Mouse (Mus musculus) megakaryocyte, adult 5-6 weeks (primary cell): Measurements from ENCODE around the gene Entpd2. TPM values are rescaled to one million over a fixed set of nuclear protein-coding genes. Genes with fewer than 3 reads are reported as not detected.

ENCODE experiments used
- ATAC-seq: 2 replicates; pipeline ENCODE4 v1.8.0; 2016; ENCODE audit warnings: mild to moderate bottlenecking, inconsistent platforms; ENCODE audit not compliant: poor library complexity, severe bottlenecking
- total RNA-seq, 2 experiments: library from RNA; stranded (forward) in 1 of 2; stranded (reverse) in 1 of 2; fragments of 153-499, 151-499 nt in 1 of 2; fragments of 221-1000, 200-1000 nt in 1 of 2; gene quantifications; 2 replicates each; pipeline versions ENCODE4 v1.2.3 to v1.2.4; 2015 to 2017

The Entpd2 gene
- not detected in 2 replicates for total RNA-seq (2015)
- total RNA-seq (2017) = not detected in 2 replicates

DNA sequence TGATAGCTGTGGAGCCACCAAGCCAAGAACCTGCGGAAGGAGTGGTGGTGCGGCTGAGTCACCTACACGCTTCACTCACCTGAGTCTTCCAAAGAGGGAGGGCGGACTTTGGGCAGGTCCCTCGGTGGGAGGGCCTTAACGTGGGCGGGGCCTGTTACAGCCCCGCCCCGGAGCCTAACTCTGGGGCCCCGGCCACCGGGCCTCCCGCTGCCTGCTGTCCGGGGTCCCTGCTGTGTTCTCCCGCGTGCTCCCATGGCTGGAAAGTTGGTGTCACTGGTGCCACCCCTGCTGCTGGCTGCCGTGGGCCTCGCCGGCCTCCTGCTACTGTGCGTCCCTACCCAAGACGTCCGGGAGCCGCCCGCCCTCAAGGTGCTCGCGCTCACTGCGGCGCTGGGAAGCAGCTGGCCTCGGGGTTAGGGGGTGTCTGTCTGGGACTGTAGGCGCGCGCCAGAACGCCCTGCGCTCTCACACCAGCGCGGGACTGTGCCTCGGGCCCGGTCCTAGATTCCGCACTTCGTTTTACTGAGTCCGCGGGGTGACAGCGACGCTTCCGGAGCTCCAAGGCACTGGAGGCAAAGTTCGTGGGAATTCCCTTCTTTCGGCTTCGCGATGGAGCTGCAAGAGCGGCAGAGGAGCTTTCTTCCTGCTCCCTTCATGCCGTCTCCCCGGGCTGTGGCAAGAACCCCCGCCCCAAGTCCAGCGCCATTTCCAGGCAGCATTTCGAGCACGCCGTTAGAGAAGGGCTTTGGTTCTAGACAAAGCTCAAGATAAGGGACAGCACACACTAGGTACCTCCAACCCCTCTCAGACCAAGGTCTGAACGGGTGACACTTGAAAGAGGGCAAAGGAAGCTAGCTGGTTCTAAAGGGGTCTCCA, at the start of gene Entpd2:
Gene Entpd2, plus strand, starts transcription at position 154 of the 876 bp plus-strand sequence.
- ATAC-seq = no peak

- no peak for ATAC-seq
Observed at GRCm38 (mm10) chr2:25348162-25348561, 47.5 kb upstream of the Entpd2 start.

GRCm38 (mm10) chr2:25349499-25349898, 46.2 kb upstream of the Entpd2 start:
- no peak for ATAC-seq

- ATAC-seq = no peak
Observed at GRCm38 (mm10) chr2:25350701-25351100, 45.0 kb upstream of the Entpd2 start.

- ATAC-seq = no peak
Observed at GRCm38 (mm10) chr2:25354211-25354610, 41.5 kb upstream of the Entpd2 start.

DNA sequence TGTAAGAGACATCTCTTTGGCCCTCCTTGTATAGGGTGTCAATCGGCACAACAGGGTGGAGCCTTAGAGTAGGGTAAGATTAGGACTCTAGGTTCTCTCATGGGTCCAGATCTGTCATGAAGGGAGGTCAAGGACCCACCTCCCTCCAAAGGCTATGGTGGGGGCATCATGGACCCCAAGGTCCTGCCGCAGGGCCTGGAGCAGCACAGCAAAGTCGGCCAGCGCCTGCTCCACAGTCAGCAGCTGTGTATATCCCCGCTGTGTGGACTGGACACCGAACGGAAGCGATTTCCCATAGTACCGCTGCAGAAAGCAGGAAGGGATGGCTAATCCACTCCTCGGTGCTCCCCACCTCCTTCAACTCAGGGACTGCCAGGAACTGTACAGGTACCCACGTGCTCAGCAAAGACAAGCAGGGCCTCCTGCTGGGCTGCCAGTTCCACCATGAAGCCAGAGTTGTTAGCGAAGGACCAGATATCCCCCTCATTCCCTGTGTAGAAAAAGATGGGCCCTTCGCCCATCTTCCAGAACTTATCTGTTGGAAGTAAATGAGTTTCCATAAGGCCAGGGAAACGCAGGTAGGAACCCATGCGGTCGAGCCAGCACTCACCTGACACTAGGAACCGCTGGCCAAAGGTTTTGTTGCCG, 40.1 kb upstream of the Entpd2 start:
- no peak for ATAC-seq

DNA sequence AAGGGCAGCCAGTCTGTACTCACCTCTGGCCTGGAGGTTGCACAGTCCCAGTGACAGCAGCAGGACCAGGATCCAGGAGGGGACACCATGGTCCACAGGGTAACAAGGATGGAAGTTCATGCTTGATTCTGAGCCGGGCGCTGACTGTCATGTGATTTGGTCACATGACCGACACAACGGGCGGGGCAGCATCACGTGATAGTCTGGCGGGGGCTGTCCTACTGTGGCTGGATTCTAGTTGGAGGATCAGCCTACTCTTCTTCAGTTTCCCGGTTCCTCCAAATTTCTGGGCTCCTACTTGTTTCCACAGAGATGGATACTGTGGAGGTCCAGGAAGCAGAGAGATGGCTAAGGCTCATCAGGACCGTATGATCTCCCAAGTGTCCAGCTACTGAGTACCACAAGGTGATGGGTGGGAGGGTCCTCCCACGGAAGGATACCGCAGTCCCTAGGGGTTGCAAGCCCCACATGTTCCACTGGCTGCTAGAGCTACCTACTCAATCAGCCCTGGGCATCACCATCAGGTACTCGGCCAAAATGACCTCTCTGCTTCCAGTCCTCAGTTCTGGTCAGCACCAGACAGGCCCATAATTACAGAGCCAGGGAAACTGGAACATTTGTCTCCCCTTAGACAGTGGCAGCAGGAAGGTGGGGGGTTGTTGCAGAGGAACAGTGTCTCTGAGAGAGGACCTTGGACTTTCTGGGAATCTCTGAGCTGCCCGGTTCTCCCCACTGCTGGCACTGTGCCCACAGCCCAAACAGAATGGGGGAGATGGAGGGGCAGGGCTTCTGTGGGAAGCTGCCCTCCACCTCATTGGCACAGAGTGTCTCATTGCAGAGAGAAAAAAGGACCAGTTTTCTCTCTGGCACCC, 39.2 kb upstream of the Entpd2 start, which contains the start of gene Dpp7:
Gene Dpp7, minus strand, starts transcription at position 152 of the 872 bp plus-strand sequence.
- ATAC-seq = peak; percentile 66

GRCm38 (mm10) chr2:25359848-25360247, 35.8 kb upstream of the Entpd2 start:
- no peak for ATAC-seq

GRCm38 (mm10) chr2:25363478-25364178, 32.0 kb upstream of the Entpd2 start:
- ATAC-seq = no peak

GRCm38 (mm10) chr2:25364313-25364712, 31.4 kb upstream of the Entpd2 start:
- no peak for ATAC-seq

DNA sequence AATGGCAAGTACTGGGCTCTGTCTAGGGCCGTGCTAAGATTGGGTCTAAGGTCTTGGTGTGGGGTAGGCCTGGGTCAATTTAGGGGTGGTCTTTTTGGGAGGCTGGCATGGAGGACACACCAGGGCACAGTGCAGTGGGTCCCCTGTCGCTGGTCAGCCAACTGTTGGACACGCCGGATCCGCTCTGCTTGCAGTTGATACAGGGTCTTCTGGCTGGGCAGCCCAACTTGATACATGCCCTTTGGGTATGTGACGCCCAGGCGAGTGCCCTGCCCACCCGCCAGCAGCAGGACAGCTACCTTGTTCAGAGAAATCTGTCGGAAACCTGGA, 30.9 kb upstream of the Entpd2 start:
- ATAC-seq = no peak

DNA sequence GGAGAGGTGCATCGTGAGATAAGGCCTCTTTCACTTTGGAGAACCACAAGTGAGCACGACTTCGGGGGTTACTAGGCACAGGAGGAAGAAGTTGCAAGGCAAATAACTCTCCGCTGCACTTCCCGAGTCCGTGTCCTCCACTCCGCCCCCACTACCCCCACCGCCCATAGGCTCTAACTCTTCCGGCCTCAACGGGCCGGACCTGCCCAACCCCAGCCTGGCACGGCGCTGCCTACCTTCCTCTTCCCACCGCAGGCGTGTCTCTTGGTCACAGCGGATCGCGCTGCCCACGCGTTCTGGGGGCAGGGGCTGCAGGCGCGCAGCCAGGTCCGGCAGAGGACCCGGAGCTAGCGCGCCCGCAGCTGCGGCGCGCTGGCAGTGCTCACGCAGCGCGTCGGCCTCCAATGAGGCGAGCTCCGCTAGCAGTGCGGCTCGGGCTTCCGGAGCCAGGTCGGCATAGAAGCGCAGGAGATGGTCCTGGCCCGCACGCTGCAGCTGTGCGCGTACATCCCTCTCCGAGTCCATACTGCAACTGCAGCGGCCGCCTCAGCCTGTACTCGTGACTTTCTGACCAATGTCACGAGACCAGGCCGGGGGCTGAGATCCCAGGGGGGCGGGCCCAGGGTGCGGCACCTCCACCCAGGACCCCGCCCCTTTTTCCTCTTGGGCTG, 30.4 kb upstream of the Entpd2 start, which contains the start of gene Uap1l1:
Gene Uap1l1, minus strand, starts transcription at position 592 of the 671 bp plus-strand sequence.
- peak; percentile 92 for ATAC-seq

DNA sequence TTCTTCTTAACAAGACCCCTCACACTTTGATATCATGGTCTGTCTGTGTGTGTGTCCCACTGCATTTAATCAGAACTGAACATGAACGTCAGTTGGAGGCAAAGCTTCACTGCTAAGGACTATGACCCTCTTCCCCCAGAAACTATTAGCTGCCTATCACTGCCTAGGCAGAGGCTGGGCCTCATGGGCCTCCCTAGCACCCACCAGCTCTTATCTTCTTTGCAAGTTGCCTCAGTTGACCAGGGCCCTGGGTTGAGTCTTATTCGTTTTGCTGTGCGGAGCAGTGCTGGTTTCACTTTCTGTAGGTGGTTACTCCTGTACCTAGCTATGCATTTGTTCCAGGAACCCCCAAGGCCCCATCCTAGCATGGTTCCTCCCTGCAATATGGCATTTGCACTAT, 25.7 kb upstream of the Entpd2 start:
- ATAC-seq = no peak

- ATAC-seq = peak; percentile 97
Observed at GRCm38 (mm10) chr2:25371764-25372643, 23.7 kb upstream of the Entpd2 start, which contains the start of gene Sapcd2. Sapcd2 (plus strand) TSS chr2:25372321.

GRCm38 (mm10) chr2:25372644-25373391, 22.9 kb upstream of the Entpd2 start:
- ATAC-seq = 0 out of 2 replicates have a peak, but pooled peaks have one; percentile 3

DNA sequence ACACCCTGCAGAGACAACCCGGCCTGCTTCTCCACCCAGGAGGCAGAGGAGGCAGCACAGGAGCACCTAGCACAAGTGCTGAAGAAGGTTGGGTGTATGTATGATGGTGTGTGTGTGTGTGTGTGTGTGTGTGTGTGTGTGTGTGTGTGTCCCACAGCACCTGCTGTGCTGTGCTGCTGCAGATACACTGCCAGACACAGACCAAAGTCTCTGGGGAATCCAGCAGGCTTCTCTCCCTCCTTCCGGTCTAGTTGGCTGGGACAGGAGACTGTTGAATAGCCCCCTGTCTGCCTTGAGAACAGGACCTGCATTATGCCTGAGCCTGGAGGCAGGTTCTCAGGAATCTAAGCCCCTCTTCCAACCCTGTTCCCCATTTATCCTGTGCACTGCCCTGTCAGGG, 22.2 kb upstream of the Entpd2 start:
- ATAC-seq = no peak

DNA sequence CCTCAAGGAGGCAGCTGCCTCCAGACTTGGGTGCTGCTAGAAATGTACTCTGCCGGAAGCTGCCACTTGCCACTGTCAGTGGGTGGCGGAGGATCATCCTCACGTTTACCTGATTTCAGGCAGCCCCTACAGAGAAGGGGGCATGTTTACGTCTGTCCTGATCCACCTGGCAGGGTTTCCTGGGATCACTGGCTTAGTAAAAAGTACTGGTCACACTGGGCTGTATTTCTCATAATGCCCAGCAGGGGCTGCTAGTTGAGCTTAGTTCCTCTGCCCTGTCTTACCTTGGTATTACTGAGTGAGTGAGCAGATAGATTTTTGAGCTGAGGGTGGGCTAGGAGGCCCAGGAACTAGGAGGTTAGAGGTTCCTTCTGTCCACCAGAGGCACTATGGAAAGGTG, 19.1 kb upstream of the Entpd2 start:
- peak; percentile 31 for ATAC-seq

GRCm38 (mm10) chr2:25384492-25384891, 11.2 kb upstream of the Entpd2 start:
- ATAC-seq = no peak
